Mouse (Mus musculus): ENCODE results near the gene Ddx54.

The Ddx54 gene

DNA sequence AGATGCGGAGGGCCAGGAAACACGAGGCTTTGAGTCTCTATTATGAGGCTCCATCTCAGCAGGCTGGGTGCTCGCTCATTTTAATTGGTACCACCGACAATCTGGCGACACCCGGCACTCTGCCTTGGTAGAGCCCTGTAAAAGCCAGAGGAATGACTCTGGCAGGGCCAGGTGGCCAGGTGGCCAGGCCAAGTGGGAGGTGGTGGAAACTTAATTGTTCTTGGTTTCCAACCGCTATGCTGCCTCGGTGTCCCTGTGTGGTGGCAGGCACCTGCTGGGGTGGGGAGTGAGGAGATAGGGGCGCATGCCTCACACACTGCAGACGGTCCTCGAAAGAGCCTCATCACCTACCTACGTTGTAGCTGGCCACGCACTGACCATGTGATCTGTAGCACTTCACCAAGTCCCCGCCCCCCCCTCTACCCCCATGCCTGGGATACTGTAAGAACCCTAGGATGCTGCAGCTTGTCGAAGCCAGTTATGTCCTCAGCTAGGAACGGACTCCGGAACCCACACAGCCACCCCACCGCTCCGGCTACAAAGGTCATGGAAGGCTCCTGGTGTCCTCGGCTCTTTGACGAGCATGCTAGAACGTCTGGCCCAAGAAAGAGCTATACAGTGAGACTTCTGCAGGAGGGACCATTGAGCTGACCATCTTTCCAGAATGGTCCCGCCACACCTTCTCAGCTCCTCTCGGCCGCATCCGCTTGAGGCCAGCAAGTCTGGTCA, 32.5 kb upstream of the Ddx54 start:
- in situ Hi-C loops (cut with MboI, MseI) = no loop called here

DNA sequence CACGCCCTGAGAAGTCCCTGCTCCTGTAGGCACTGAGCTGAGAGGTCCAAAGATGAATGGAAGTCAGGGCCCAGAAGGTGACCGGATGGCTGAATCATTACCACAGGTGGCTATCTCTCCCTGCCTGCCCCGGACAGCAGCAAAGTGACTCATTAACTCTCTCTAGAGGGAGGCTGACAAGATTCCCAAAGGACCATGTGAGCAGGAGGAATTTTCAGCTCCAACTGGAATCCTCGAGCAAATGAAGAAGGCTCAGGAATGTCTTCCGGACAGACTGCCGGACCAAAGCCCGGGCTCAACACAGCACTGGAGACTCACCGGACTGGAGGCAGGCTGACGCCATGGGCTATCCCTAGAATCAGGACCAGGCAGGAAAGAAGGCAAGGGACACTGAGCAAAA, 30.5 kb upstream of the Ddx54 start:
- in situ Hi-C loops (cut with MboI, MseI) = no loop called here

DNA sequence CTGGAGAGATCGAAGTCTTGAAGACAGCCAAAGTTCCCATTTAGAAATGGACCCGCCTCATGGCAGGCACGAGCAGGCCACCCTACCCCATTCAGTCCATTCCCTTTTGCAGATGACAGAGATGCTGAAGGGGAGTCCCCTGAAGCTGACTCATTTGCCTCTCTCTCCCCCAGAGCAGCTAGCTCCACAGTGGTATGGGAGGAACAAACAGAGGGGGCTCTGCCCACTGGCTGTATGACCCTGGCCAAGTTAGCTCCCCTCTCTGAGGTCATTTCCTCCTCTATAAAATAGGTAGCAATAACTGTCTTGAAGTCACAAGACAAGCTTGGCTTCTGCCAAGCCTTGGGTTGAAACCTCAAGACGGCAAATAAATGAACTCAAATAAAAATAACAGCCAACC, 29.0 kb upstream of the Ddx54 start:
- in situ Hi-C loops (cut with MboI, MseI) = no loop called here

DNA sequence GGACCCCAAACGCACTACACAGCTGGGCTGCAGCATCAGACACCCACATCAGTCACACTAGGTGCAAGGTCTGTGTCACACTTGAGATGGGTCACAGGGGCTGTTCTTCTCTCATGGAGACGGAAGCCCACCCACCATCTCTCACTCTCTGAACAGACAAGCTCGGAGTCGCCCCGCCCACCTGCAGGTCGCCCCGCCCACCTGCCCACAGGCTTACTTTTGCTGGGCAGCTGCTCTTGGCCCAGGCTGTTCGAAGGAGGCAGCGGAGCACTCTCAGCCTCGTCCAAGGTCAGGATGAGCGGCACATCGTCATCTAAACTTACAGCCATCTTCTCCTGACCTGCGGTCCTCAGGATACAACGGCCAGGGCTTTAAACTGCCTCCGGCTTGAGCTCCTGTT, 27.6 kb upstream of the Ddx54 start:
- in situ Hi-C loops (cut with MboI, MseI) = no loop called here

DNA sequence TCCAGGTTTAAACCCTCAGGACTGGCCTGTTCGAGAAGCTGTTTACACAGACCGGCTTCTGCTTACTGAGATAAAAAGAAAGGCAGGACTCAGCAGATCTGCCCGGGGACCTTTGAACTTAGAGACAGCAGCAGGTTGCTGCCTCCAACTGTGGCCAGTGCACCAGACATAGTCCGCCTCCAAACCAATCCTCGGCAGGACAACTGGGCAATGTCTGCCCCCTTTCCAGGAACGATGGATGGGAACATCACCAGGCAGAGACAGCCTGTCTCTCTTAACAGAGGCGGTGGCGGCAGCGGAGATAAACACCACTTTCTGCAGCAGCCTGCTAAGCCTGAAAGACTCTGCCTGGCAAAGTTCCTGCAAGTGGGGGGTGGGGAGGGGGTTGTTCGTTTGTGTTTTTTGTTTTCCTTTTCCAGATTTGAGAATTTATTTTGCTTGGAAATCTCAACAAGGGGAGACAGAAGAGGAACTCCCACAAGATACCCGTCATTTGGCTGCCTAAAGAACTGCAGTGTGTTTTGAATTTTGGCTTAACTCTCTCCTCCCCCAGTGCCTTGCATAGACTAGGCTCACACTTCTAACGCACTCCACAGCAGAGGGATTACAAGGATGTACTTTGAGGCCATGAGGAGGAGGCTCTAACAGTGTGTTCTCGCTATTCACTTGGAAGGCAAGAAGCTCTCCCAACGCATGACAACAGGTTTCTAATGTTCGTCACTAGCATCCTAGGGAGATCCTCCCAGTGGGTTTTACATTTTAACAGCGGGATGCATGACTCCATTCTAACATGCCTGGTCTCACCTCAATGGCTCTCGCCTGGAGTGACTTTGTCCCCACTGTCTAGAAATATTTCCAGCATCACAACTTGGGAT, 25.6 kb upstream of the Ddx54 start:
- in situ Hi-C loops (cut with MboI, MseI) = no loop called here

DNA sequence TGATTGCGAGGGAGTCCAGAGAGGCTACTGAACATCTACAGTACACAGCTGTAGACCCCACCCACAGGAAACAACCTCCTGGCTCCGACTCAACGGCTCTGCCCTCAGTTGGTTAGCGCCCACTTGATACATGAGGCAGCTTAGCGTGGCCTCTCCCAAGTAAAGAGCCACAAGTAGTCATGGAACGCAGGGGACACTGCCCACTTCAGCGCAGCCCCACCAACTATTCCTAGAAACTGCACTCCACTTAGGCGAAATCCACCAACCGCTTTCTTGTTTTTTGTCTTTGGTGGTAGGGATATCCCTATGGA, 25.0 kb upstream of the Ddx54 start:
- in situ Hi-C loops (cut with MboI, MseI) = no loop called here

DNA sequence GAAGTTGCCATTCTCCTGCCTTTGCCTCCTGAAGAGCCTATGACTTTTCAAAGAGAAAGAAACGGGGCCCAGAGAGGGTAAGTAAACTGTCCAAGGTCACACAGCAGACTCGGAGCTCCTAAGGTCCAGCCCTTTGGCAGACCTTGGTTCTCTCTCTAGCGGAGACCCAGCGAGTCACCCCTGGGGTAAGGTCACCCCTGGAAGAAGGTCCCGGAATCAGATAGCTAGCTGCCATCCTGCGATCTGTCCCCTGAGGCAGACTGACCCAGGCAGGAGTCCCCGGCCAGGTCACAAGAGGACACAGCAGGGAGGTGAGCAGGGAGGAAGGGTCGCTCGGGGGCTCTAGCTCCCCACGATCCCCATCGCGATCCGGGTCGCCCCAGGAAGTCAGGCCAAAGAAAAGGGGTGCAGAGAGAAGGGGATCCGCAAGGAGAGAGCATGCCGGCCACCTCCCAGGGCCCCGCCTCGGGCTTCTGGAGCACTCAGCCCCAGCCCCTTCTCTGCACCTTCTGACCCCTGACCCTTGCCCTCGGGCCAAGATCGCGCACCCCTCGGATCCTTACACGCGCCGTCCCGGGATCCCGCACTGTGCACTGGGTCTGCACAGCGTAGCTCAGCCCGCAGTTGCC, 24.5 kb upstream of the Ddx54 start:
- in situ Hi-C loops (cut with MboI, MseI) = no loop called here

DNA sequence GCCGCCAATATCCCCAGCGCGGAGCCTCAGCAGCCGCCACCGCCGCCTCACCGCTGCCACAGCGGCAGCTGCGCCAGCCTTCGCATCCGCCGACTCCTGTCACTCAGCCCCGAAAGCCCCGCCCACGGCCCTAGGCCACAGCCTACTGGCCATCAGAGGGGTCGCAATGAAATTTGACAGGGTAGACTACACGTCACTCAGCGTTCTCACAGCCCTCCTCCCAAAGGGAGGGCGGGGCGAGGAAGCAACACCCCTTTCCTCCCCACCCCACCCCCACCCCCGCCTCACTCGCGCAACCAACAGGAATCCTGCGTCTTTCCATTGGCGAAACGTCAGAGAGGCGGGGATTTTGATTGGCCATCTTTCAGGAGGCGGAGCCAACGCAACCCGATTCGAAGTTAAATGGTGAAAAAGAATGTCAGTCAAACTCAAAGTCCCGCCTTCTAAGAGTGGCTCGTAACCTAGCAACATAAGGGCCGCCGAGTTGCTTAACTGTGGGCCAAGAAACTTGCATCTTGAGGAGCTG, 23.9 kb upstream of the Ddx54 start, which contains the start of the genes Tpcn1 and Iqcd:
Gene Tpcn1 (minus strand): TSS at position 105 of the 526 bp plus-strand sequence.
Gene Iqcd (plus strand): TSS at position 448 of the 526 bp plus-strand sequence.
- in situ Hi-C loops (cut with MboI, MseI) = no loop called here

DNA sequence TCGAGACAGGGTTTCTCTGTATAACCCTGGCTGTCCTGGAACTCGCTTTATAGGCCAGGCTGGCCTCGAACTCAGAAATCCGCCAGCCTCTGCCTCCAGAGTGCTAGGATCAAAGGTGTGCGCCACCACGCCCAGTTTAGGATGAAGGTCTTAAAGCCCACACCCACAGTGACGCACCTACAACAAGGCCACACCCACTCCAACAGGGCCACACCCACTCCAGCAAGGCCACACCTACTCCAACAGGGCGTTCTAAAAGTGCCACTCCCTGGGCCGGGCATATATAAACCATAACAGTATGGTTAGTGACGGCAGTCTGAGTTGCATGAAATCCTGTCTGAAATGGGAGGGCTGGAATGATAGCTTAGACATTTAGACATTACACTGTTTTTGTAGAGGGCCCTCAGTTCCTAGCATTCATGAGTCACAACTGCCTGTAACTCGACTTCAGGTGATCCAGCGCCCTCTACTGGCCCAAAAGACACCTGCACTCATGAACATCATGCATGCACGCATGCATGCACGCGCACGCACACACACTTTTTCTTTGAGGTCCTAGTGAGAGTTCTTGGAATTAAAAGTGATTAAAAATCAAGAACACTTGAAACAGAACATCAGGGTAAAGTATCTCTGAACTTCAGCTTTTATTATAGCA, 22.1 kb upstream of the Ddx54 start:
- in situ Hi-C loops (cut with MboI, MseI) = no loop called here

DNA sequence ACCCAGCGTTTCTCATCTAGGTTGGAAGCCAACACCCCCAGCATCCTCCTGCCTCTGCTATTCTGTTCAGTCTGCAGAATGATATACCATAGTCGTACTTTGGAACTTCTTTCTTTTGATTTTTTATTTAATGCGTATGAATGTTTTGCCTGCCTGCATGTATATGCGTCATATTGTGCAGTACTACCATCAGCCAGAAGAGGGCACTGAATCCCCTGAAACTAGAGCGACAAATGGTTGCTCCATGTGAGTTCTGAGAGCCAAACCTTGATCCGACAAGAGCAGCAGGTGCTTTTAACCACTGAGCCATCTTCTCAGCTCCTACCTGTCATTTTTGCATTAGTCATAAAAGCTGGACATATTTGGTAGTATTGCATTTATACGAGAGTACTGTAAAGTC, 20.4 kb upstream of the Ddx54 start:
- in situ Hi-C loops (cut with MboI, MseI) = no loop called here

DNA sequence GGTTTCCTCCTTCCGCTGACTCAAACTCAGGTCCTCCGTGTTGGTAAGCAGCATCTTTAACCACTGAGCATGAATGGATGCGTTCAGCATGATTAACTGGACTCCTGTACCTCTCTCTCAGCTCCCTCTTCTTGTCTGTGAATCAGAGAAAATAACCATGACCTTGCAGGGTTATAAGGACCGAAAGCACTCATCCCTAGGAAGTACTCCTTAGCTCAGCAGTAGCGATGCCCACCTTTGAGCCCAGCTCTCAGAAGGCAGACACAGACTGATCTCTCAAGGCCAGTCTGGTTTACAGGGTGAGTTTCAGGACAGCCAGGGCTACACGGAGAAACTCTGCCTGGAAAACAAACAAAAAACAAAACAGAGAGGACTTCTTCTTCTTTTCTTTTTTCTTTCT, 18.1 kb upstream of the Ddx54 start:
- in situ Hi-C loops (cut with MboI, MseI) = no loop called here

DNA sequence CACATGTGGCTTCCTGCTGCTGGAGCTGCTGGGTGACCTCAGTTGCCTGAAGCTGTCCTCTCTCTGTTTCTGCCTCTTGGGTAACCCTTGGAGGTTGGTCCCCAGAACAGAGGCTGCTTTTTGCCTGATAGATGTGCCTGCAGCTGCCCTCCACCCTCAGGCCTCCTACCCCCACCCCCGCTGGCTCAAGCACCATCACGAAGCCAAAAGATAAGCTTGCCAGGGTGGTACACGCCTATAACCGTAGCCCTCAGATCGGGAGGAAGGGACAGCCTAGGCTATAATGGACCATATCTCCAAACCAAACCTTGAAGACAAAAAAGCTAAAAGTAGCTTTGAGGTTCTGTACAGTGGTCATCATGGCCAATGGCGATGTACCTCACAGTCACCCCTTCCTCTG, 12.9 kb upstream of the Ddx54 start:
- in situ Hi-C loops (cut with MboI, MseI) = loop anchor here in 1 of 2 experiments (5.0 kb wide), 1 partner anchor 82 kb away; no protein-coding TSS in a partner anchor

DNA sequence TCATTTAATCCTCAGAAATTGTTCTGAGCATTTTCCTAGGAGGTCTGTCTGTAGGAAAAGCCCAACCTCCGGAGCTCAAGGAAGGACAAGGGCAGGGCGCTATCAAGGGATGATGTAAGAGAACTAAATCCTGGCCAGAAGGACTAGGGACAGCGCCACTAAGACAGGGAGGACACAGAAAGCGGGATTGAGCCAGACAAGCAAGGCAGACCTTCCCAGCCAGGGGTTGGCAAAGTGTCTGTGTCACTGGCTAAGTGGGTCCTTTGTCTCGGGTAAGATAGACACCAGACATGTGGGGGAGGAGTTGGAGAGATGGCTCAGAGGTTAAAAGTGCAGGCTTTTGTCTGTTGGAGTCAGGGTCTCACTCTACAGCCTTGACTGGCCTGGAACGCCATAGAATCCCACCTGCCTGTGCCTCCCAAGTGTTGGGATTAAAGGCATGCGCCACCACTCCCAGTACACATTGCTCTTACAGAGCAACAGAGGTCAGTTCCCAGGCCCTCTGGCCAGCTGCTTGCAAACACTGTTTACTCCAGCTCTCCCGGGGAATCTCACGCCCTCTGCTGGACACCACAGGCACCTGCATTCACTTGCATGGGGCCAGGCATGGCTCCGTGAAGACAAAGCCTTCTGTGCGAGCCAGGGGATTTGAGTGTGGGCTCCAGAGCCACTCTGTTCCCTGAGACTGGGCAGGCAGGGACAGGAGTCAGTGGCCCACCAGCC, 11.4 kb upstream of the Ddx54 start:
- in situ Hi-C loops (cut with MboI, MseI) = no loop called here

DNA sequence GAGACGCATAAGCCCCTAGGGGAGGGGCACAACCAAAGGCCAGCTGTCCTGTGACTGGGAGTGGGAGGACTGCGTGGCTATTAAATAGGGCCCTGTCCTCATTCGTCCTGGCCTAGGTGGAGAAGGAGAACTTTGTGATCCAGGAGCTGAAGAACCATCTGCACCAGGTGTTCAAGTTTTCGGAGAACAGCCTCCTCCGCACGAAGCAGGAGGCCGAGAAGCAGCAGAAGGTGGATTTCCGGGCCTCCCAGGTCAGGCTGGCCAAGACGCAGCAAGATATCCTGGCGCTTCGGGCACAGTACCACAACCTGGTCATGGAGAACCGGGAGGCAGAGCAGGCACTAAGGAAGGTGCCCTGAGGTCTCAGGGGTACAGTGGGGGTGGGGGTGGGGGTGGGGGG, 10.3 kb upstream of the Ddx54 start:
- in situ Hi-C loops (cut with MboI, MseI) = no loop called here

DNA sequence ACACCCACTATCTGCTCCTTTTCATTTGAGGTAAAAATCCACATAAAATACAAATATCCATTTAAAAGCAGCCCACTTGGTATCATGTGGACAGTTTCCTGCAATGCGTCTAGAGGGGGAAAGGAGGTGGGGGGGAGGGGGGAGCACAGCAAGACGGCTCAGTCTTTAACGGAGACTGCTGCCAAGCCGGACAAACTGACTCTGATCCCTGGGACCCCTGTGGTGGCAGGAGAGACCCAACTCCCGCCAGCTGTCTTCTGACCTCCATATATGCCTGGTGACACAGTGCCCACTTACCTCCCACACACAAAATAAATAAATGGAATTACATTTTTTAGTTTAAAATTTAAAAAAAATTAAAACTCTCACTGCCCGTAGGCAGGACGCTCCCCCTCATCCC, 9.0 kb upstream of the Ddx54 start:
- in situ Hi-C loops (cut with MboI, MseI) = no loop called here

DNA sequence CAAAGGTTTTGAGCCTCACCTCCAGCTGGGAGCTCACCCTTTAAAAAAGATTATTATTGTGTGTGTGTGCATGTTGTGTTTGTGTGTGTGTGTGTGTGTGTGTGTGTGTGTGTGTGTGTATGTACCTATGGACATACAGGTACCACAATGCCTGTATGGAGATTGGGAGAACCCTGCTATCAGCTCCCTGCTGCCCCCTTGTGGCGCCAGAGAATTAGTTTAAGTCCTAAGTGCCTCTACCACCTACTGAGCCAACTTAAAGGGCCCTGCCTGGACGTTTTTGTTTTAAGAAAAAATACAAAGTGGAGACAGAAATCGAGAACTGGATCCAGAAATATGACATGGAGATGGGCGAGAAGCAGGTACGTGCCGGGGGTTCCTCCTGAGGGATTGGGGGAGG, 7.7 kb upstream of the Ddx54 start:
- in situ Hi-C loops (cut with MboI, MseI) = loop anchor here in 1 of 2 experiments (5.0 kb wide), 1 partner anchor 98 kb away; no protein-coding TSS in a partner anchor

DNA sequence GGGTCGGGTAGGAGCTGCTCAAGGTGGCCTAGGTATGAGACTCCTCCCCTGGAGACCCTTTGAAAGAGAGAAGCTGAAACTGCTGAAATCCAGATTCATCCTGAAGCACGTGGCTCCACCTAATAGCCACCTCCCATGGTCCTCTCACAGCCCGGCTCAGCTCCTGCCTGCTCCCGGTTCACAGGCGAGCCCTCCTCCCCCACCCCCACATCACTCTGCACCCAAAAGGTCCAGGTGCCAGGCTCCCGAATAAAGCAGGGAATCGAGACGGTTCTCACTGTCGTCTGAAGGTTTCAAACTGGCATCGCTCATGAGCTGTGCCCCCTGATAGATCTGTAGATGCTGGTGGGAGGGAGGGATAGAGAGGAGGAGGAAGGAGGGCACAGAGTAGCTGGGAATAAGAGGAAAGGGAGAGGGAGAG, 7.3 kb upstream of the Ddx54 start:
- in situ Hi-C loops (cut with MboI, MseI) = loop anchor here in 1 of 2 experiments (5.0 kb wide), 1 partner anchor 98 kb away; no protein-coding TSS in a partner anchor

DNA sequence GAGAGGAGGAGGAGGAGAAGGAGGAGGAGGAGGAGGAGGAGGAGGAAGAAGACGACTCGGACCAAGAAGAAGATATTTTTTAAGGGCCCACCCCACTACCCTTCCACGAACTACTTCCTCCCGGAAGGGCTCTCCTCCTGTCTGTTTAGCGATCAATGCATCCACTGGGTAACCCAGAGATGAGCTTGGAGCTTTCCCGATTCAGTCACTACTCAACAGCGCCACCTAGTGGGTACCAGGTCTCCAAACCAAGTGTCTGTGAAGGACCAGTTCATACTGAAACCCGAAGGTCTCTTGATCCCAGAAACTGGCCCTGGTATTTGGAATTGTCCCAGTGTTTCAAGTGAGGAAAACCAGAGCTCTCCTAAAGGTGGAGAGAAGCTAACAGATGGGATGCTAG, 6.9 kb upstream of the Ddx54 start:
- in situ Hi-C loops (cut with MboI, MseI) = loop anchor here in 1 of 2 experiments (5.0 kb wide), 1 partner anchor 98 kb away; no protein-coding TSS in a partner anchor

DNA sequence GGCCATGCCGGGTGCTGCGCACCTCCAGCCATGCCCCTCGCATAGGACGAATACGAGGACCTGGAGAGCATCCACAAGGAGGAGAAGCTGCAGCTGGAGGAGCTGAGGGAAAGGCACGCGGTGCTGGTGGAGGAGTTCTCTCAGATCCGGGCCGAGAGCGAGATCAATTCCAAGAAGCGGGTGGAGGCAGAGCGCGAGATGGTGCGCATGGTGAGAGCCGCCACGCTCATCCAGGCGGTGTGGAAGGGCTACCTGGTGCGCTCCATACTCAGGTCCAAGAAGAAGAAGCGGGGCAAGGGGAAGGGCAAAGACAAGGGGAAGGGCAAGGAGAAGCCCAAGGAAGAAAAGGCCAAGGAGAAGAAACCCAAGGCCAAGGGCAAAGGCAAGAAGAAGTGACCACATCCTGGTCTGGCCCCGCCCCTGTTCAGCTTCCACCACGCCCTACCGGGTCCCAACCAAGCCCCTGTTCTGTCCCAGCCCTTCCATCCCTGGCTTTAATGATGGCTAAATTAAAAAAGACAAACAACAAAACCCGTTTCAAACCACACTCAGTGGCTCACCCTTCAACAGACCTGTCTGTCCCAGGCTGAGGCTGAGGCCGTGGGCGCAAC, 5.8 kb upstream of the Ddx54 start:
- in situ Hi-C loops (cut with MboI, MseI) = loop anchor here in 1 of 2 experiments (5.0 kb wide), 1 partner anchor 99 kb away; no protein-coding TSS in a partner anchor

DNA sequence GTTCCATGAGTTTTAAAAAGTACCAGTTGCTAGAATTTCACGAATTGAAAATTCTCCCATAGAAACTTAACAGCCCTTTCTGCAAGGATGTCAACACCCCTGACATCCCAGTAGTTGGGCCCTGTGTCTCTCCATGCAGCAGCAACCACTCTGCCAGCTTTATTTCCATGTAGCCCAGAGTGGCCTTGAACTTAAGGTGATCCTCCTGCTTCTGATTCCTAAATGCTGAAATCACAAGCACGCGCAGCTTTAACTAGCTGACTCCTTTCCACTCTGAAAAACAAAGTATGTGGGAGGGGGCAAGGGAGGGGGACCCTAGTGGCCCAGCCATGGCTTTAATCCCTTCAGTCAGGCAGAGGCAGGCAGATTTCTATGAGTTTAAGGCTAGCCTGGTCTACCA, 5.2 kb upstream of the Ddx54 start:
- in situ Hi-C loops (cut with MboI, MseI) = loop anchor here in 1 of 2 experiments (5.0 kb wide), 1 partner anchor 100 kb away; no protein-coding TSS in a partner anchor

All from T-helper 17 cell (primary cell).